Mouse (Mus musculus): ENCODE results near the gene Lcmt2. TPM values are rescaled to one million over a fixed set of nuclear protein-coding genes. Genes with fewer than 3 reads are reported as not detected.
"Not testable (repeated sequence)": the region's sequence is repeated elsewhere in the genome, so short reads cannot be mapped to it uniquely, and the experiment has no call there.

The Lcmt2 gene
- total RNA-seq, 2 experiments from 2014 or later: 3.0 to 5.0 TPM

DNA sequence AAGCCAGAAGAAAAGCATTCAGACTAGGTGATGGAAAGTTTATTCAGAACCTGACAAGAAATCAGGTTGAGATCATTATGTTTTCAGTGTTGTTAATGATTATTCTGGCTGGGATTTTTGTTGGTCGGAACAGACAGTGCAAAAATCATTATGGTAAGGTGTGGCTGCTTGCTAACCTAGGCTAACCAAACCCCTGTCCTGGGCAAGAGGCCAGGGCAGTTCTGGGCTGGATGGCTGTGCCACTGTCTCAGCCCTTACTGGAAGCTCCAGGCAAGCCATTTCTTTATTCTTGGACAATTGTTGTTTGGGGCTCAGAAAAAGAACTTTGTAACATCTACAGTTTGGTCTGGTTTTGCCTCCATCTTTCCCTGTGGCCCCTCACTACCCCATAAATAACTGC is 12.9 kb downstream of the Lcmt2 start:
- no peak for ATAC-seq (replicated peaks; ENCODE audit: low FRiP score, poor library complexity, severe bottlenecking)

GRCm38 (mm10) chr2:121126302-121126701 is 14.2 kb downstream of the Lcmt2 start:
- not testable (repeated sequence) for ATAC-seq (replicated peaks; ENCODE audit: low FRiP score, poor library complexity, severe bottlenecking)

DNA sequence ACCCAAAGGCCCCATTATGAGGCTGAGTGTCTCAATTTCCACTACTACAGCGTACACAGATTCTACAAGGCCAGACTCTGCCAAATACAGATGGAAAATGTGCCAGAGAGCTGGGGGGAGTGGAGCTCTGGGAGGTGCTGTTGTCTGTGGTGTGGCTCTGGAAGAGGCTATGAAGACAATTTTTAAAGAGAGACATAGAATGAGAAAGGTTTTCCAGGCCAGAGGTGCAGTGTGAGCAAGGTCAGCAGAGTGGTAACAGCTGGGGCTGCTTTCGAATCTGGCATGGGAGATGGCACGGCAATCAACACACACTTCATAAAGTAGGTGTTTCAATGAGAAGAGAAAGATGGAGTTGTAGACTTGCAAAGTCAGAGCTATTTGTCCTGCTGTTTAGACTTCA is 21.2 kb downstream of the Lcmt2 start:
- ATAC-seq (replicated peaks; ENCODE audit: low FRiP score, poor library complexity, severe bottlenecking): no peak

- ATAC-seq (replicated peaks; ENCODE audit: low FRiP score, poor library complexity, severe bottlenecking): no peak
Measured at GRCm38 (mm10) chr2:121115418-121115817, 25.0 kb downstream of the Lcmt2 start.

- no peak for ATAC-seq (replicated peaks; ENCODE audit: low FRiP score, poor library complexity, severe bottlenecking)
Measured at GRCm38 (mm10) chr2:121109695-121110094, 30.8 kb downstream of the Lcmt2 start, which contains the start of gene Tgm7. TSS of gene Tgm7 (minus strand) at chr2:121109795.

- ATAC-seq (replicated peaks; ENCODE audit: low FRiP score, poor library complexity, severe bottlenecking): no peak
Measured at GRCm38 (mm10) chr2:121105940-121106339, 34.5 kb downstream of the Lcmt2 start.

DNA sequence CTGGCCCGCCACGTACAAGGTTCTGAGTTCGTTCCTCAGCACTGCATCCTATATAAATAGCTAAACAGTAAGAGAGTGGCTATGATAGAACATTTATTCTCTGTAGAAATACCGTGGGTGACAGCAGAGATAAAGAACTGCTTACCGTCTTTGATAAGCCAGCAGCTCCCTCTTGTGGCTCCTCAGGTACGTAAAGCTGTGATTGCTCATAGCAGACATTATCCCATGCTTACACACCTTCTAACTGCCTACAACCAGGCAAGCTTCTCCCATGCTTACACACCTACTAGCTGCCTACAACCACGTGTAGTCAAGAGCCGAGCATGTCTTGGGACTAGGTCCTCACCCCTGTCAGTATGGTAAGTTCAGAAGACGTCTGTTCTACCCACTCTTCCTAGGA is 38.4 kb downstream of the Lcmt2 start:
- peak; percentile 71 for ATAC-seq (replicated peaks; ENCODE audit: low FRiP score, poor library complexity, severe bottlenecking)

DNA sequence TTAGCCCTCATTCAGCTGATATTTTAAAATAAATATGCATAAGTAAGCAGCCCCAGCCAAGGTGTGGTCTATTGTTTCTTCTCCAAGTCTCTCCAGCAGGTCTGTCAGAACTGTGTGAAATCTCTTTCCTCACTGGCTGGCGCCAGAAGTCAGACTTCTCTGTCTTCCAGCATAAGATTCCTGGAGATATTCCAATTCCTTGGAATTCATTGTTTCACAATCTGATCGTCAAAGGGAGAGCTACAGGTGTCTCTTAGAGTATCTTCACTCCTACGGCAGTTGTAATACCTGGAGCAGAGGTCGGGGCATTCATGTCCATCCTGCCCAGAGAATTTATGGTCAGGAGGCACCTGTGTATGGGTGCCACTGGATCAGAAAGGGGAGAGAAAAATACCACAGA is 50.7 kb downstream of the Lcmt2 start:
- ATAC-seq (replicated peaks; ENCODE audit: low FRiP score, poor library complexity, severe bottlenecking): no peak

- ATAC-seq (replicated peaks; ENCODE audit: low FRiP score, poor library complexity, severe bottlenecking): 0 out of 2 replicates have a peak, but pooled peaks have one; percentile 43
Measured at GRCm38 (mm10) chr2:121088507-121088906, 51.9 kb downstream of the Lcmt2 start.

DNA sequence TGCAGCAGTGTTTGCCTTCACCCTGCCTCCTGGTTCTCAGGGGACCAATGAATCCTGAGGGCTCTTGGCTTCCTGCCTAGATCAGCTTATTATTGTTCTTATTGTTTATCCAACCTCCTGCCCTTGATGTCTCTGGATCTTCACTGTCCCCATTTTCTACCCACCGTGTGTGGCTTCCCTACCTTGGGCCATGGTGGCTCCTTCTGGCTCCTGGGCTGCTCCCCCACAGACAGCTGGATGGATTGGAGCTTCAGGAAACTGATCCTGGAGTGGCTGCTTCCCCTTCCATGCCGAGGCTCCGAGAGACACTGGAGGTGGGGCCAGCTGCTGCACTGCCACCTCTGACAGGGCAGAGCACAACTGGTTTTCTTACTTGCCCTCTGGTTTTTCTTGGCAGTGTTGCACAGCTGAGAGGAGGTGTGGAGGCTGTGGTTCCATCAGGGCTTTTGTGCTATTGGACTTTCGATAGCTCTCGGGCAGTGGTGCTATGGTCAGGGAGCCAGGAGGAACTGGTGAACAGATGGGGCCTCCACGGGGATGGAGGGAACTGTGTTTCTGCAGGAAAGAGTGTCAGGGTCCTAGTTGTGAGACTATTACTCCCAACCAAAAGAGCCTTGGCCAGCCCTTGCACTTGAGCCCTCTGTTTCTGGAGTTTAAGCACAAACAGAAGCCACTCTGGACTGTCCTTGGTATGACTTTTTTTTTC is 54.8 kb downstream of the Lcmt2 start, which contains the start of gene Tgm5:
Gene Tgm5, minus strand, starts transcription at position 362 of the 706 bp plus-strand sequence.
- no peak for ATAC-seq (replicated peaks; ENCODE audit: low FRiP score, poor library complexity, severe bottlenecking)

- ATAC-seq (replicated peaks; ENCODE audit: low FRiP score, poor library complexity, severe bottlenecking): no peak
Measured at GRCm38 (mm10) chr2:121082626-121083025, 57.8 kb downstream of the Lcmt2 start.

Other genes with a start within 250 kb of the Lcmt2 start
- gene Ubr1, start 169.9 kb downstream of the Lcmt2 start, total RNA-seq (2015; ENCODE audit: low replicate concordance): 14.4 and 32.3 TPM in 2 replicates
- 25.4 and 53.9 TPM in 2 replicates for gene Ubr1, start 169.9 kb downstream of the Lcmt2 start, total RNA-seq (2017; ENCODE audit: low replicate concordance)
- 3.2 and 5.0 TPM in 2 replicates for gene Tmem62, start 163.6 kb downstream of the Lcmt2 start, total RNA-seq (2015; ENCODE audit: low replicate concordance)
- gene Tmem62, start 163.6 kb downstream of the Lcmt2 start, total RNA-seq (2017; ENCODE audit: low replicate concordance): 3.7 and 8.4 TPM in 2 replicates
- 117 and 123 TPM in 2 replicates for gene Ccndbp1, start 132.2 kb downstream of the Lcmt2 start, total RNA-seq (2015; ENCODE audit: low replicate concordance)
- gene Ccndbp1, start 132.2 kb downstream of the Lcmt2 start, total RNA-seq (2017; ENCODE audit: low replicate concordance): 86.5 and 101 TPM in 2 replicates
- gene Epb42, start 103.6 kb downstream of the Lcmt2 start, total RNA-seq (2015; ENCODE audit: low replicate concordance): 853 and 981 TPM in 2 replicates
- gene Epb42, start 103.6 kb downstream of the Lcmt2 start, total RNA-seq (2017; ENCODE audit: low replicate concordance): 806 and 856 TPM in 2 replicates
- not detected in 2 replicates for gene Tgm5, start 54.8 kb downstream of the Lcmt2 start, total RNA-seq (2015; ENCODE audit: low replicate concordance)
- gene Tgm5, start 54.8 kb downstream of the Lcmt2 start, total RNA-seq (2017; ENCODE audit: low replicate concordance): not detected in 2 replicates
- not detected in 2 replicates for gene Tgm7, start 30.9 kb downstream of the Lcmt2 start, total RNA-seq (2015; ENCODE audit: low replicate concordance)
- not detected in 2 replicates for gene Tgm7, start 30.9 kb downstream of the Lcmt2 start, total RNA-seq (2017; ENCODE audit: low replicate concordance)
- 8.0 and 22.7 TPM in 2 replicates for gene Adal, start 225 bp downstream of the Lcmt2 start, total RNA-seq (2015; ENCODE audit: low replicate concordance)
- gene Adal, start 225 bp downstream of the Lcmt2 start, total RNA-seq (2017; ENCODE audit: low replicate concordance): 9.4 and 10.9 TPM in 2 replicates
- 65.0 and 76.4 TPM in 2 replicates for gene Tubgcp4, start 30.0 kb upstream of the Lcmt2 start, total RNA-seq (2015; ENCODE audit: low replicate concordance)
- gene Tubgcp4, start 30.0 kb upstream of the Lcmt2 start, total RNA-seq (2017; ENCODE audit: low replicate concordance): 47.6 and 50.1 TPM in 2 replicates
- gene Zscan29, start 30.5 kb upstream of the Lcmt2 start, total RNA-seq (2015; ENCODE audit: low replicate concordance): 14.3 and 17.3 TPM in 2 replicates
- 12.0 and 18.1 TPM in 2 replicates for gene Zscan29, start 30.5 kb upstream of the Lcmt2 start, total RNA-seq (2017; ENCODE audit: low replicate concordance)
- 42.8 and 53.0 TPM in 2 replicates for gene Trp53bp1, start 130.8 kb upstream of the Lcmt2 start, total RNA-seq (2015; ENCODE audit: low replicate concordance)
- 78.3 and 98.6 TPM in 2 replicates for gene Trp53bp1, start 130.8 kb upstream of the Lcmt2 start, total RNA-seq (2017; ENCODE audit: low replicate concordance)
- gene Map1a, start 148.9 kb upstream of the Lcmt2 start, total RNA-seq (2015; ENCODE audit: low replicate concordance): 0.36 TPM in 1 of 2 replicates, not detected in the other
- gene Map1a, start 148.9 kb upstream of the Lcmt2 start, total RNA-seq (2017; ENCODE audit: low replicate concordance): 0.64 and 0.83 TPM in 2 replicates
- gene Ppip5k1, start 214.7 kb upstream of the Lcmt2 start, total RNA-seq (2015; ENCODE audit: low replicate concordance): 12.6 and 19.3 TPM in 2 replicates
- 18.6 and 24.6 TPM in 2 replicates for gene Ppip5k1, start 214.7 kb upstream of the Lcmt2 start, total RNA-seq (2017; ENCODE audit: low replicate concordance)
- not detected in 2 replicates for gene Ckmt1, start 217.1 kb upstream of the Lcmt2 start, total RNA-seq (2015; ENCODE audit: low replicate concordance)
- not detected in 2 replicates for gene Ckmt1, start 217.1 kb upstream of the Lcmt2 start, total RNA-seq (2017; ENCODE audit: low replicate concordance)
- 0.36 TPM in 1 of 2 replicates, not detected in the other for gene Strc, start 246.5 kb upstream of the Lcmt2 start, total RNA-seq (2015; ENCODE audit: low replicate concordance)
- not detected in 2 replicates for gene Strc, start 246.5 kb upstream of the Lcmt2 start, total RNA-seq (2017; ENCODE audit: low replicate concordance)